Mouse (Mus musculus) ES-E14 (cell line): ENCODE results near the gene Slc25a4. TPM values are rescaled to one million over a fixed set of nuclear protein-coding genes. Genes with fewer than 3 reads are reported as not detected.
"Not testable (repeated sequence)": the region's sequence is repeated elsewhere in the genome, so short reads cannot be mapped to it uniquely, and the experiment has no call there.

Source experiments
- DNase-seq: peaks from one replicate; pipeline ENCODE4 v3.0.0-alpha.2; 2013; ENCODE audit warnings: low read depth, low spot score
- H3K27ac ChIP-seq: 2 replicates; pipeline ENCODE4 v1.5.1; 2012; ENCODE audit warnings: low read depth, mild to moderate bottlenecking, low read length, moderate library complexity, mixed read lengths; ENCODE audit not compliant: poor library complexity, insufficient read depth, severe bottlenecking
- H3K36me3 ChIP-seq: 2 replicates; pipeline ENCODE4 v1.6.1; 2012; ENCODE audit warnings: mild to moderate bottlenecking, low read length, moderate library complexity, mixed read lengths; ENCODE audit not compliant: control insufficient read depth, poor library complexity, insufficient read depth, severe bottlenecking
- H3K4me1 ChIP-seq, 2 experiments: fragments of 150-350 bp in 1 of 2; sonication (generic) in 1 of 2; 2 replicates each; pipeline ENCODE4 v1.6.1; 2012; ENCODE audit warnings: low read length in 2 of 2, mild to moderate bottlenecking in 1 of 2, mixed read lengths in 1 of 2; ENCODE audit not compliant: control insufficient read depth in 2 of 2, insufficient read depth in 2 of 2, poor library complexity in 1 of 2
- H3K4me3 ChIP-seq, 2 experiments: fragments of 150-350 bp in 1 of 2; sonication (generic) in 1 of 2; 2 replicates each; pipeline ENCODE4 v1.5.1; 2012; ENCODE audit warnings: low read length in 2 of 2, low read depth in 1 of 2, mild to moderate bottlenecking in 1 of 2, mixed read lengths in 1 of 2; ENCODE audit not compliant: insufficient read depth in 1 of 2, poor library complexity in 1 of 2, severe bottlenecking in 1 of 2
- H3K9ac ChIP-seq: 2 replicates; pipeline ENCODE4 v1.6.1; 2012; ENCODE audit warnings: low read depth, mild to moderate bottlenecking, low read length, mixed read lengths; ENCODE audit not compliant: poor library complexity, insufficient read depth, severe bottlenecking
- H3K9me3 ChIP-seq: fragments of 150-350 bp; sonication (generic); 2 replicates; pipeline ENCODE4 v1.6.1; 2012; ENCODE audit warnings: low read depth, mild to moderate bottlenecking, low read length; ENCODE audit not compliant: control insufficient read depth, insufficient read depth
- CHD2 ChIP-seq: IDR thresholded peaks from 2 replicates; pipeline ENCODE4 v1.6.1; 2014; ENCODE audit warnings: mild to moderate bottlenecking, low read depth, low read length, inconsistent platforms
- HCFC1 ChIP-seq: IDR thresholded peaks from 2 replicates; pipeline ENCODE4 v1.6.1; 2012; ENCODE audit warnings: low read length, inconsistent platforms, borderline replicate concordance; ENCODE audit not compliant: insufficient read depth
- MAFK ChIP-seq: IDR thresholded peaks from 2 replicates; pipeline ENCODE4 v1.6.1; 2014; ENCODE audit warnings: mild to moderate bottlenecking, low read depth, low read length, inconsistent platforms; ENCODE audit not compliant: insufficient read depth
- ZC3H11A ChIP-seq: IDR thresholded peaks from 2 replicates; pipeline ENCODE4 v1.6.1; 2012; ENCODE audit warnings: low read depth, mild to moderate bottlenecking, inconsistent platforms, low read length, borderline replicate concordance
- ZNF384 ChIP-seq: IDR thresholded peaks from 2 replicates; pipeline ENCODE4 v1.6.1; 2012; ENCODE audit warnings: low read depth, low read length, inconsistent platforms
- in situ Hi-C, 2 experiments: fragments of 600-800 bp; cut with MboI; formaldehyde crosslinking; loops; one replicate each; pipeline ENCODE4 v1.15.1; 2025; ENCODE audit warnings: low sequenced_read_pairs in 2 of 2, inconsistent platforms in 1 of 2; ENCODE audit not compliant: unreplicated experiment in 2 of 2
- total RNA-seq: library from RNA; depleted of rRNA; stranded (reverse); fragments of 300-350 nt; gene quantifications from 2 replicates; pipeline ENCODE4 v1.2.3, GENCODE M21; 2012

The Slc25a4 gene
- total RNA-seq, 1 experiment, result 284 TPM

DNA sequence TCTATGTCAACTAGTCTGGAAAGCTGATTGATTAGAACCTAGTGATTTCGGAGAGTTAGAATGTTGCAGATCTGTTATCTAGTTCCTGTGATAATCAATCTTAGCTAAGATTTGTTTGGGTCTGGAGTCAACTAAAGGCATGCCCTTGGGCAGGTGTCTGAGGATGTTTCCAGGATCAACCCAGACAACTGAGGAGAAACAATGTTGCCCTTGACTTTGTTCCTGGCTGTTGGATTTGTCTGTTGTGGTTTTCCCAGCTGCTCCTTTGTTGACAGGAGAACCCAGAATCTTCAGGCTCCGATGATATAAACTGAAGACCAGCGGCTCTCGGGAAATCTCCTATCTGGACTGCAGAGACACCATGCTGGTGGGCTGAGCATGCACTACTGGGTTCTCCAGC is 23.7 kb upstream of the Slc25a4 start:
- Histone ChIP-seq H3K9me3 (no peaks in the 10 kb centered on the region), H3K36me3 (no peaks in the 10 kb centered on the region), H3K4me3 (no peak overlapping the region), H3K4me1 (no peaks in the 10 kb centered on the region), H3K27ac (no peak overlapping the region), H3K9ac (no peak overlapping the region)
- TF ChIP-seq MAFK (no peak), ZC3H11A (no peak), ZNF384 (no peak), HCFC1 (no peak), CHD2 (no peak)
- in situ Hi-C loops, result no loop called here
- DNase-seq, result no peak

DNA sequence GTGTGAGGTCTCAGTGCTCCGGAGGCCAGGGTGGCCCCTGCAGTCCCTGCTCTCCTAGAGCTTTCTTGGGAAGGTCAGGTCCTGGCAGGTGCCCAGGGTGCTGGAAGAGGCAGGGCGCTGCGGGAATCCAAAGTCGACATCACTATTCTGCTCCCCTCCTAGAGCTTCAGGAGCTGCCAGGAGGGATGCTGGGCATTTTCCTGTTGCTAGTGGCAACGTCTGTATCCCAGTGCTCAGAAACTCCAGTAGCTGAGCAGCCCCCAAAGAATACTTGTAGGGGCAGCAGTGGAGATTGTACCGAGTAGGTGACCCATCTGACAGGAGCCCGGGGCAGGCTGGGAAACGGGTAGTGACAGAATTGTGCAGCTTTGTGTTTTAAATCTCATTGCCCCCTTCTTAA is 21.7 kb upstream of the Slc25a4 start:
- no peaks in the 10 kb centered on the region for H3K9me3 ChIP-seq
- no peak overlapping the region for H3K4me3 ChIP-seq
- no peaks in the 10 kb centered on the region for H3K4me1 ChIP-seq
- in situ Hi-C loops, result no loop called here
- no peaks in the 10 kb centered on the region for H3K36me3 ChIP-seq
- no peak for DNase-seq
- no peak overlapping the region for H3K9ac ChIP-seq
- TF ChIP-seq ZNF384 (no peak), HCFC1 (no peak), ZC3H11A (no peak), CHD2 (no peak), MAFK (no peak)
- no peak overlapping the region for H3K27ac ChIP-seq

DNA sequence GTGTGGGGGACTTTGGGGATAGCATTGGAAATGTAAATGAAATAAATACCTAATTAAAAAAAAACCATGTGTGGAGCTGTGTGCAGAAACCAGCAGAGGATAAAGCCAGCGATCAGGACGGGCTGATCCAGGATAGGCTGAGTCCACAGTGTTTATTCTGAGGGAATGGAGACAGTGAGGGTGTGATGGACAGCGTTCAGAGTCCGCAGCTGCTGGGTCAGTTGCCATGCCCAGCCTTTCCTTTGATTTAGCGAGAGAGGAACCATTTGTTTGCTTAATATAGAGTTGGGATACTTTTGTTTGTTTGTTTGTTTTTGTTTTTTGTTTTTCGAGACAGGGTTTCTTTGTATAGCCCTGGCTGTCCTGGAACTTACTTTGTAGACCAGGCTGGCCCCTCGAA is 20.9 kb upstream of the Slc25a4 start:
- DNase-seq, H3K9ac ChIP-seq, H3K36me3 ChIP-seq, H3K27ac ChIP-seq, in situ Hi-C loops, H3K4me3 ChIP-seq, H3K9me3 ChIP-seq, H3K4me1 ChIP-seq: not testable (repeated sequence)

DNA sequence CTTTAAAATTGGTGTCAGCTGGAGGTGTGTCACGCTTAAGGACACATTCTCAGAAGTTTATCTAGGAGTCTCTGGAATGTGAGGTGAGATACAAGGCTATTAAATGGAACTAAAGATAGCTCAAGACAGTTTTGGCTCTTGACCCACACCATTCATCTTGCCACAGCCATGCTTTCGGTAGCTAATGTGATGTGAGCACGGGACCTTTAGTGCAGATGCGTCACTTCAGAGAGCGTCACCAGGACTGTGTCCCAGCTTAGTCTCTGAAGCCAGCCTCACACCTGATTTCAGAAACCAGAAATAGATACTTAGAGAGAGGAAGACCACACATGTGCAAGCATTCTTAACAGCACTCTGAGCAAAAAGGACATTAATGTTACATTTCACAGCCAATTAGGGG is 15.5 kb upstream of the Slc25a4 start:
- H3K36me3 ChIP-seq, result no peaks in the 10 kb centered on the region
- TF ChIP-seq ZC3H11A (no peak), HCFC1 (no peak), MAFK (no peak), CHD2 (no peak), ZNF384 (no peak)
- H3K4me1 ChIP-seq, result no peaks in the 10 kb centered on the region
- no peak overlapping the region for H3K4me3 ChIP-seq
- H3K9ac ChIP-seq, result no peak overlapping the region
- no peaks in the 10 kb centered on the region for H3K9me3 ChIP-seq
- DNase-seq, result no peak
- in situ Hi-C loops, result no loop called here
- H3K27ac ChIP-seq, result no peak overlapping the region

DNA sequence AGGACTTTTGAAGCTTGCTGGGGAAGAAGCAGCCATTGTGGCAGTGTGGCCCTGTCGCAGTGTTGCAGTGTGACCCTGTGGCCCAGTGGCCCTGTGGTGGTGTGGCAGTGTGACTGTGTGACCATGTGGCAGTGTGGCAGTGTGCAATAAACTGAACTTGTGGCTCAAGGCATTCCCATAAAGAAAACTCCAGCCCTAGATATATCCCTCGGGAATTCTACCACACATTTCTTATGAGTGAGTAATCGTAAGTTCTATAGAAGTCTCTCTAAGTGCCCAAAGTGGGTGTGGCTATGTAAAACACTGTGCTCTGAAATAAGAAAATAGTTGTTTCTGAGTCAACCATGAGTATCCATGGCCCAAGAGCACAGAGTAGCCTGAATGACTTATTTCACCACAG is 14.4 kb upstream of the Slc25a4 start:
- no peaks in the 10 kb centered on the region for H3K36me3 ChIP-seq
- H3K4me1 ChIP-seq, result no peaks in the 10 kb centered on the region
- H3K9ac ChIP-seq, result no peak overlapping the region
- H3K4me3 ChIP-seq, result no peak overlapping the region
- DNase-seq, result no peak
- H3K27ac ChIP-seq, result no peak overlapping the region
- in situ Hi-C loops, result no loop called here
- H3K9me3 ChIP-seq, result no peaks in the 10 kb centered on the region
- no peak for TF ChIP-seq HCFC1
- no peak for TF ChIP-seq ZC3H11A
- no peak for TF ChIP-seq MAFK
- no peak for TF ChIP-seq ZNF384
